Mouse (Mus musculus) lung, postnatal 0 days (tissue): Measurements from ENCODE around the gene 2310002L09Rik. TPM values are rescaled to one million over a fixed set of nuclear protein-coding genes. Genes with fewer than 3 reads are reported as not detected.
"Not testable (repeated sequence)": the region's sequence is repeated elsewhere in the genome, so short reads cannot be mapped to it uniquely, and the experiment has no call there.

ENCODE experiments used
- ATAC-seq: fragments of 200-750 bp; cut with Nextera tagmentation; 2 replicates; pipeline ENCODE4 v1.8.0; 2017; ENCODE audit warnings: moderate library complexity
- DNase-seq: peaks from one replicate; pipeline ENCODE4 v3.0.0-alpha.2; 2016; ENCODE audit warnings: low spot score
- H3K27ac ChIP-seq: fragments of 300-500 bp; sonication (generic); 2 replicates; pipeline ENCODE4 v1.5.1; 2014; ENCODE audit warnings: antibody characterized with exemption, mild to moderate bottlenecking, low read length, mixed read lengths
- H3K27me3 ChIP-seq: fragments of 300-500 bp; sonication (generic); replicated peaks from 2 replicates; pipeline ENCODE4 v1.6.1; 2014; ENCODE audit warnings: low read length, mixed read lengths; ENCODE audit not compliant: insufficient read depth
- H3K36me3 ChIP-seq: fragments of 300-500 bp; sonication (generic); 2 replicates; pipeline ENCODE4 v1.6.1; 2014; ENCODE audit warnings: low read length, mixed read lengths; ENCODE audit not compliant: insufficient read depth
- H3K4me1 ChIP-seq: fragments of 300-500 bp; sonication (generic); 2 replicates; pipeline ENCODE4 v1.6.1; 2014; ENCODE audit warnings: antibody characterized with exemption, low read depth, low read length, mixed read lengths; ENCODE audit not compliant: insufficient read depth
- H3K4me2 ChIP-seq: fragments of 300-500 bp; sonication (generic); replicated peaks from 2 replicates; pipeline ENCODE4 v1.6.1; 2014; ENCODE audit warnings: low read depth, mild to moderate bottlenecking, low read length, moderate library complexity, mixed read lengths
- H3K4me3 ChIP-seq: fragments of 300-500 bp; sonication (generic); 2 replicates; pipeline ENCODE4 v1.5.1; 2014; ENCODE audit warnings: low read depth, low read length
- H3K9ac ChIP-seq: fragments of 300-500 bp; sonication (generic); replicated peaks from 2 replicates; pipeline ENCODE4 v1.6.1; 2014; ENCODE audit warnings: low read depth, mild to moderate bottlenecking
- H3K9me3 ChIP-seq: fragments of 300-500 bp; sonication (generic); 2 replicates; pipeline ENCODE4 v1.6.1; 2016; ENCODE audit warnings: low read length, mixed read lengths
- CTCF ChIP-seq: IDR thresholded peaks from 2 replicates; pipeline ENCODE4 v1.5.1; 2016; ENCODE audit warnings: antibody characterized with exemption, mild to moderate bottlenecking
- EP300 ChIP-seq: IDR thresholded peaks from 2 replicates; pipeline ENCODE4 v1.6.1; 2016; ENCODE audit warnings: antibody characterized with exemption, mild to moderate bottlenecking, control low read depth
- WGBS: fragments of 180-500 bp; shearing (Covaris S2); extraction: QIAGEN DNeasy Blood & Tissue Kit; methylation state at CpG from one replicate; pipeline ENCODE4 v1.1.7; 2014; 5-methylcytosine and 5-hydroxymethylcytosine counted together
- polyA plus RNA-seq: library from polyadenylated mRNA; unstranded; fragments of >200 nt; fragmentation: Nextera tagmentation; extraction: Ambion mirVana; gene quantifications from 2 replicates; pipeline ENCODE4 v1.2.1, GENCODE M21; 2015

Gene 2310002L09Rik
- polyA plus RNA-seq = not detected in 2 replicates

- no peaks in the 10 kb centered on the region for H3K36me3 ChIP-seq
- no peak within 1 kb of the TSS for H3K4me2 ChIP-seq
- 78% methylated on average over 8 of the region's 8 CpGs for WGBS
- H3K9me3 ChIP-seq = no peaks in the 10 kb centered on the region
- no peak within 1 kb of the TSS for H3K9ac ChIP-seq
- ATAC-seq = no peak
- peak; percentile 1 for DNase-seq
- no peaks in the 10 kb centered on the region for H3K4me1 ChIP-seq
- no peak within 1 kb of the TSS for H3K4me3 ChIP-seq
- H3K27ac ChIP-seq = no peak within 1 kb of the TSS
- H3K27me3 ChIP-seq = no peaks in the 10 kb centered on the region
- TF ChIP-seq EP300 = no peak
- no peak for TF ChIP-seq CTCF
Measured at GRCm38 (mm10) chr4:73950375-73950896, at the start of gene 2310002L09Rik. Gene 2310002L09Rik (minus strand): TSS chr4:73950846.

- Histone ChIP-seq H3K4me2 (no peak overlapping the region), H3K27me3 (no peaks in the 10 kb centered on the region), H3K36me3 (no peaks in the 10 kb centered on the region), H3K4me3 (no peak overlapping the region), H3K27ac (no peak overlapping the region), H3K9me3 (no peaks in the 10 kb centered on the region), H3K9ac (no peak overlapping the region), H3K4me1 (no peaks in the 10 kb centered on the region)
- WGBS = 66% methylated on average over 3 of the region's 3 CpGs
- TF ChIP-seq EP300 (no peak), CTCF (no peak)
- DNase-seq = no peak
- ATAC-seq = no peak
Measured at GRCm38 (mm10) chr4:73980454-73980853, 29.8 kb upstream of the 2310002L09Rik start.

- WGBS = 79% methylated on average over 6 of the region's 6 CpGs
Measured at GRCm38 (mm10) chr4:73920660-73921059, 30.0 kb downstream of the 2310002L09Rik start, which contains the start of gene Gm11756. Gene Gm11756 (minus strand): TSS chr4:73920760.

GRCm38 (mm10) chr4:73905853-73906252 is 44.8 kb downstream of the 2310002L09Rik start, which contains the start of gene Gm13871:
Gene Gm13871 (minus strand): TSS chr4:73905953.
- not testable (repeated sequence) for H3K27ac ChIP-seq, H3K4me2 ChIP-seq, H3K4me1 ChIP-seq, H3K27me3 ChIP-seq, ATAC-seq, DNase-seq, H3K9me3 ChIP-seq, H3K4me3 ChIP-seq, H3K9ac ChIP-seq, H3K36me3 ChIP-seq
- WGBS = no CpG with 5 or more reads among the region's 4 CpGs

More at GRCm38 (mm10) chr4:73920660-73921059, 30.0 kb downstream of the 2310002L09Rik start, which contains the start of gene Gm11756:
- not testable (repeated sequence) for H3K4me2 ChIP-seq, H3K27me3 ChIP-seq, DNase-seq, H3K36me3 ChIP-seq, H3K27ac ChIP-seq, H3K4me3 ChIP-seq, H3K9ac ChIP-seq, ATAC-seq, H3K4me1 ChIP-seq, H3K9me3 ChIP-seq

- not testable (repeated sequence) for H3K9ac ChIP-seq, H3K9me3 ChIP-seq, DNase-seq, H3K36me3 ChIP-seq, H3K27me3 ChIP-seq, H3K4me3 ChIP-seq, ATAC-seq, H3K4me1 ChIP-seq, H3K4me2 ChIP-seq, H3K27ac ChIP-seq
- no CpG with 5 or more reads among the region's 4 CpGs for WGBS
Measured at GRCm38 (mm10) chr4:73891012-73891411, 59.6 kb downstream of the 2310002L09Rik start, which contains the start of gene Gm11757. Gene Gm11757 (minus strand): TSS chr4:73891112.

Other genes starting within 250 kb of the 2310002L09Rik start
- gene Rasef, start 159.9 kb downstream of the 2310002L09Rik start, polyA plus RNA-seq = 3.4 and 4.1 TPM in 2 replicates
- gene Gm11758, start 74.6 kb downstream of the 2310002L09Rik start, polyA plus RNA-seq = not detected in 2 replicates
- not detected in 2 replicates for gene Gm11757, start 59.7 kb downstream of the 2310002L09Rik start, polyA plus RNA-seq
- gene Gm13871, start 44.9 kb downstream of the 2310002L09Rik start, polyA plus RNA-seq = not detected in 2 replicates
- gene Gm11756, start 30.1 kb downstream of the 2310002L09Rik start, polyA plus RNA-seq = not detected in 2 replicates
- gene Frmd3, start 62.6 kb upstream of the 2310002L09Rik start, polyA plus RNA-seq = 0.18 and 0.19 TPM in 2 replicates